Mouse (Mus musculus) heart, adult 8-10 months (tissue): ENCODE results near the gene Gm10358. TPM values are rescaled to one million over a fixed set of nuclear protein-coding genes. Genes with fewer than 3 reads are reported as not detected.
"Not testable (repeated sequence)": the region's sequence is repeated elsewhere in the genome, so short reads cannot be mapped to it uniquely, and the experiment has no call there.

Source experiments
- DNase-seq: peaks from one replicate; pipeline ENCODE4 v3.0.0; 2022; ENCODE audit warnings: low spot score
- total RNA-seq, 4 experiments: library from RNA; stranded (reverse); gene quantifications; 2 replicates each; pipeline ENCODE4 v1.2.4; 2022

Gm10358 gene
- under 1 TPM in 2 of 4 experiments, not detected in 2; 0.22 to 0.25 TPM for total RNA-seq

GRCm38 (mm10) chr8:75406489-75406888 lies at the start of gene Gm10358:
Gm10358 (minus strand) TSS chr8:75406589.
- no peak for DNase-seq

GRCm38 (mm10) chr8:75448394-75448793 lies 42.0 kb upstream of the Gm10358 start, which contains the start of gene Iqcm:
Iqcm (plus strand) TSS chr8:75448694.
- no peak for DNase-seq

DNA sequence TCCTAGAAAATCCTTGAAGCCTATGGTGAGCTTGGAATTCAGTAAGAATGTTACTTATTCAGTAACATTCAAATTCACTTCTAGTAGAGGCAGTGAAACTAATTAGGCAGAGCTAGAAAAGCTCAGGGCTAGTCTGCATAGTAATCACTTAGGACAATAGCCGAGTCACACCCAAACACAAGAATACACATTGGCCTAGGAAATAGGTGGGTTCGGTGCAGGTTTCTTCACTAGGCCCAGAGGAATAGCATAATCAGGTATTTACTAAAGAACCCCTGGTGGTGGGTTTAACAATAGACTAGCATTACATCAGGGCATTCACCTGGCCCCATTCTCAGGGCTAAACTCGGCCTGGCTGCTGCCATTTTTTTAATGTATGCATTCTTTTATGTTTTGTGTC lies 9.3 kb upstream of the Gm10358 start:
- not testable (repeated sequence) for DNase-seq

- no peak for DNase-seq
Measured at GRCm38 (mm10) chr8:75384770-75385290, 21.6 kb downstream of the Gm10358 start.

GRCm38 (mm10) chr8:75375530-75376123 lies 30.8 kb downstream of the Gm10358 start:
- no peak for DNase-seq

DNA sequence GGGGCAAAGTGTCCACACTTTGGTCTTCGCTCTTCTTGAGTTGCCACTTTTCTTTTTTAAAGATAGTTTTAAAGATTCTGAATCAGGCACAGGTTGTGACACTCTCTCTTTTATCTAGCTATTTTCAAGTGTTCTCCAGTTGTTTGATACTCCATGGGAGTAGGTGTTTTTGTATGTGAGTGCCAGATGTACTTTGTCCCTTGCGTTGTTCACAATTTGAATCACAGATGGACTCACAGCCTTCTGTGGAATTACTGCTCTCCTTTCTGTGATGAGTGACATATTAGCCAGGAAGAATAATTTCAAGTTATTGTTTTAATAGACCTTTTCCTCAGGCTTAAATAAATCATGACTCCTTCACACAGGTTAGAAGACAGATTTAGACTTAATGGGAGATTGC lies 34.4 kb downstream of the Gm10358 start:
- no peak for DNase-seq

Other genes with a start within 250 kb of the Gm10358 start
- gene Rasd2, start 192.6 kb downstream of the Gm10358 start, total RNA-seq: 10 to 100 TPM in 1 of 4 experiments, 1 to 10 TPM in 3; 4.2 to 11.3 (median 6.2) TPM
- gene Iqcm, start 42.1 kb upstream of the Gm10358 start, total RNA-seq: not detected